Mouse (Mus musculus): ENCODE measurements around the gene 1700029F12Rik. TPM values are rescaled to one million over a fixed set of nuclear protein-coding genes. Genes with fewer than 3 reads are reported as not detected.

1700029F12Rik gene
- polyA plus RNA-seq, 1 experiment from 2014 or later = not detected

- H3K4me3 ChIP-seq = no peak overlapping the region
- H3K4me2 ChIP-seq = no peak overlapping the region
- H3K27ac ChIP-seq = no peak overlapping the region
- H3K36me3 ChIP-seq (ENCODE audit: poor library complexity, severe bottlenecking) = no peaks in the 10 kb centered on the region
- H3K4me1 ChIP-seq = no peaks in the 10 kb centered on the region
- WGBS = 72% methylated on average over 12 of the region's 12 CpGs
- H3K9me3 ChIP-seq (replicated peaks) = no peaks in the 10 kb centered on the region
- no peaks in the 10 kb centered on the region for H3K27me3 ChIP-seq
- no peak overlapping the region for H3K9ac ChIP-seq
- ATAC-seq = no peak
Measured at GRCm38 (mm10) chr13:96985599-96986275, 48.4 kb downstream of the 1700029F12Rik start.

- no peak for ATAC-seq
- Histone ChIP-seq H3K9ac (no peak overlapping the region), H3K36me3 (ENCODE audit: poor library complexity, severe bottlenecking) (no peaks in the 10 kb centered on the region), H3K9me3 (replicated peaks) (no peaks in the 10 kb centered on the region), H3K4me2 (no peak overlapping the region), H3K27me3 (no peaks in the 10 kb centered on the region), H3K4me3 (no peak overlapping the region), H3K4me1 (no peaks in the 10 kb centered on the region), H3K27ac (no peak overlapping the region)
- WGBS = 80% methylated on average over 5 of the region's 5 CpGs
Measured at GRCm38 (mm10) chr13:96984688-96985087, 49.5 kb downstream of the 1700029F12Rik start.

GRCm38 (mm10) chr13:96983251-96984126, 50.7 kb downstream of the 1700029F12Rik start:
- no peak overlapping the region for H3K9ac ChIP-seq
- no peak overlapping the region; the same call in 1 of the 2 replicates for H3K4me2 ChIP-seq
- no peaks in the 10 kb centered on the region for H3K36me3 ChIP-seq (ENCODE audit: poor library complexity, severe bottlenecking)
- WGBS = 64% methylated on average over 26 of the region's 26 CpGs
- no peak overlapping the region for H3K4me3 ChIP-seq
- H3K4me1 ChIP-seq = no peaks in the 10 kb centered on the region
- H3K9me3 ChIP-seq (replicated peaks) = no peaks in the 10 kb centered on the region
- no peak overlapping the region for H3K27ac ChIP-seq
- ATAC-seq = no peak
- no peaks in the 10 kb centered on the region for H3K27me3 ChIP-seq

- Histone ChIP-seq H3K4me1 (no peaks in the 10 kb centered on the region), H3K4me3 (no peak overlapping the region), H3K9me3 (replicated peaks) (no peaks in the 10 kb centered on the region), H3K4me2 (no peak overlapping the region), H3K27me3 (no peaks in the 10 kb centered on the region), H3K36me3 (ENCODE audit: poor library complexity, severe bottlenecking) (no peaks in the 10 kb centered on the region), H3K27ac (no peak overlapping the region), H3K9ac (no peak overlapping the region)
- no peak for ATAC-seq
Measured at GRCm38 (mm10) chr13:96980561-96980960, 53.6 kb downstream of the 1700029F12Rik start.

- H3K4me3 ChIP-seq = no peak overlapping the region
- H3K9ac ChIP-seq = no peak overlapping the region
- 87% methylated on average over 6 of the region's 6 CpGs for WGBS
- H3K4me1 ChIP-seq = no peaks in the 10 kb centered on the region
- H3K4me2 ChIP-seq = no peak overlapping the region
- no peak for ATAC-seq
- H3K27me3 ChIP-seq = no peaks in the 10 kb centered on the region
- H3K27ac ChIP-seq = no peak overlapping the region
- no peaks in the 10 kb centered on the region for H3K36me3 ChIP-seq (ENCODE audit: poor library complexity, severe bottlenecking)
- H3K9me3 ChIP-seq (replicated peaks) = no peaks in the 10 kb centered on the region
Measured at GRCm38 (mm10) chr13:96976986-96977595, 57.1 kb downstream of the 1700029F12Rik start.

- H3K27me3 ChIP-seq = no peaks in the 10 kb centered on the region
- H3K36me3 ChIP-seq (ENCODE audit: poor library complexity, severe bottlenecking) = no peaks in the 10 kb centered on the region
- ATAC-seq = no peak
- no peak overlapping the region for H3K4me2 ChIP-seq
- WGBS = 97% methylated on average over 4 of the region's 4 CpGs
- no peaks in the 10 kb centered on the region for H3K4me1 ChIP-seq
- H3K4me3 ChIP-seq = no peak overlapping the region
- no peaks in the 10 kb centered on the region for H3K9me3 ChIP-seq (replicated peaks)
- H3K27ac ChIP-seq = no peak overlapping the region
- H3K9ac ChIP-seq = no peak overlapping the region
Measured at GRCm38 (mm10) chr13:96973318-96973717, 60.8 kb downstream of the 1700029F12Rik start.

Other genes with a start within 250 kb of the 1700029F12Rik start
- 0.03 and 0.06 TPM in 2 replicates for gene Gcnt4, start 109.7 kb downstream of the 1700029F12Rik start, polyA plus RNA-seq (2015; fragmentation: Nextera tagmentation; extraction: Ambion mirVana)
- gene Fam169a, start 32.9 kb upstream of the 1700029F12Rik start, polyA plus RNA-seq (2015; fragmentation: Nextera tagmentation; extraction: Ambion mirVana) = 9.5 and 10.8 TPM in 2 replicates
- gene Gm6169, start 64.9 kb upstream of the 1700029F12Rik start, polyA plus RNA-seq (2015; fragmentation: Nextera tagmentation; extraction: Ambion mirVana) = 0.94 and 2.3 TPM in 2 replicates
- gene Gfm2, start 103.6 kb upstream of the 1700029F12Rik start, polyA plus RNA-seq (2015; fragmentation: Nextera tagmentation; extraction: Ambion mirVana) = 33.4 and 36.7 TPM in 2 replicates
- gene Nsa2, start 103.6 kb upstream of the 1700029F12Rik start, polyA plus RNA-seq (2015; fragmentation: Nextera tagmentation; extraction: Ambion mirVana) = 46.2 and 53.2 TPM in 2 replicates
- gene Hexb, start 164.0 kb upstream of the 1700029F12Rik start, polyA plus RNA-seq (2015; fragmentation: Nextera tagmentation; extraction: Ambion mirVana) = 21.4 and 21.6 TPM in 2 replicates
- 44.4 and 45.2 TPM in 2 replicates for gene Enc1, start 206.7 kb upstream of the 1700029F12Rik start, polyA plus RNA-seq (2015; fragmentation: Nextera tagmentation; extraction: Ambion mirVana)